Mouse (Mus musculus) urinary bladder, postnatal 25 days (tissue): ENCODE data around the gene Phyh.
"Not testable (repeated sequence)": the region's sequence is repeated elsewhere in the genome, so short reads cannot be mapped to it uniquely, and the experiment has no call there.

ENCODE experiments used
- DNase-seq: peaks from one replicate; pipeline ENCODE4 v3.0.0; 2022; ENCODE audit warnings: low spot score

Gene Phyh

GRCm38 (mm10) chr2:4917326-4918021, 1.3 kb upstream of the Phyh start:
- peak; percentile 37 for DNase-seq

- no peak for DNase-seq
These were observed 2.2 kb downstream of the Phyh start for GRCm38 (mm10) chr2:4921019-4921418.

- no peak for DNase-seq
These were observed 3.8 kb downstream of the Phyh start for GRCm38 (mm10) chr2:4922476-4923164.

GRCm38 (mm10) chr2:4927391-4927790, 8.6 kb downstream of the Phyh start:
- no peak for DNase-seq

- DNase-seq: no peak
These were observed 10.4 kb downstream of the Phyh start for GRCm38 (mm10) chr2:4929230-4929629.

- no peak for DNase-seq
These were observed 15.7 kb downstream of the Phyh start for GRCm38 (mm10) chr2:4934516-4934915.

GRCm38 (mm10) chr2:4937931-4938330, 19.1 kb downstream of the Phyh start:
- DNase-seq: no peak

- DNase-seq: no peak
These were observed 22.0 kb downstream of the Phyh start for GRCm38 (mm10) chr2:4940861-4941260.

GRCm38 (mm10) chr2:4949691-4950090, 30.9 kb downstream of the Phyh start:
- DNase-seq: not testable (repeated sequence)

- no peak for DNase-seq
These were observed 32.2 kb downstream of the Phyh start for GRCm38 (mm10) chr2:4950986-4951385.

GRCm38 (mm10) chr2:4954216-4954760, 35.5 kb downstream of the Phyh start:
- DNase-seq: no peak

- no peak for DNase-seq
These were observed 39.2 kb downstream of the Phyh start for GRCm38 (mm10) chr2:4958039-4958438.

GRCm38 (mm10) chr2:4967806-4968205, 49.0 kb downstream of the Phyh start:
- DNase-seq: no peak

GRCm38 (mm10) chr2:4969083-4969482, 50.3 kb downstream of the Phyh start:
- DNase-seq: no peak

- DNase-seq: no peak
These were observed 57.0 kb downstream of the Phyh start, which contains the start of gene Ucma for GRCm38 (mm10) chr2:4975807-4976206. TSS of gene Ucma (plus strand) at chr2:4976122.

- no peak for DNase-seq
These were observed 59.3 kb downstream of the Phyh start for GRCm38 (mm10) chr2:4978091-4978490.

- no peak for DNase-seq
These were observed 65.2 kb downstream of the Phyh start for GRCm38 (mm10) chr2:4983987-4984386.

- DNase-seq: no peak
These were observed 66.2 kb downstream of the Phyh start for GRCm38 (mm10) chr2:4985000-4985399.

- DNase-seq: no peak
These were observed 68.0 kb downstream of the Phyh start for GRCm38 (mm10) chr2:4986798-4987197.

GRCm38 (mm10) chr2:4987388-4988180, 68.8 kb downstream of the Phyh start:
- no peak for DNase-seq
